Mouse (Mus musculus): ENCODE measurements around the gene Vsig4. TPM values are rescaled to one million over a fixed set of nuclear protein-coding genes. Genes with fewer than 3 reads are reported as not detected.

Gene Vsig4
- polyA plus RNA-seq, 1 experiment from 2014 or later = not detected

MicroRNAs within 50 kb of the gene (microRNA counts, 519-probe panel; counts per million panel counts)
- microRNA mmu-miR-223 = 3,136 counts per million, percentile 79 among the panel's probes with 10 or more counts

Other genes with a start within 250 kb of the Vsig4 start
- gene Msn, start 197.4 kb downstream of the Vsig4 start, polyA plus RNA-seq (2015; fragmentation: Nextera tagmentation; extraction: Ambion mirVana) = 67.3 and 72.2 TPM in 2 replicates
- gene Heph, start 161.9 kb upstream of the Vsig4 start, polyA plus RNA-seq (2015; fragmentation: Nextera tagmentation; extraction: Ambion mirVana) = 26.7 and 27.8 TPM in 2 replicates
- gene Hsf3, start 162.9 kb upstream of the Vsig4 start, polyA plus RNA-seq (2015; fragmentation: Nextera tagmentation; extraction: Ambion mirVana) = 0.38 and 0.45 TPM in 2 replicates

Measured in intestine, embryonic 15.5 days (tissue).